Mouse (Mus musculus): ENCODE measurements around the gene Csnk1g1.

GRCm38 (mm10) chr9:66078072-66078471 lies 169.3 kb downstream of the Csnk1g1 start:
- TF ChIP-seq CTCF (IDR thresholded peaks at IDR 0.05; ENCODE audit: low read depth, low read length) (no peak), POLR2A (IDR thresholded peaks at IDR 0.05; ENCODE audit: insufficient read depth, low read length) (no peak), EP300 (IDR thresholded peaks at IDR 0.05; ENCODE audit: insufficient read depth, low read depth, low read length) (no peak)
